Mouse (Mus musculus) embryo, embryonic 11 days (tissue): Measurements from ENCODE around the gene Tmco3.
"Not testable (repeated sequence)": the region's sequence is repeated elsewhere in the genome, so short reads cannot be mapped to it uniquely, and the experiment has no call there.

Experiments used
- DNase-seq: peaks from one replicate; pipeline ENCODE4 v3.0.0-alpha.2; 2015

The Tmco3 gene

DNA sequence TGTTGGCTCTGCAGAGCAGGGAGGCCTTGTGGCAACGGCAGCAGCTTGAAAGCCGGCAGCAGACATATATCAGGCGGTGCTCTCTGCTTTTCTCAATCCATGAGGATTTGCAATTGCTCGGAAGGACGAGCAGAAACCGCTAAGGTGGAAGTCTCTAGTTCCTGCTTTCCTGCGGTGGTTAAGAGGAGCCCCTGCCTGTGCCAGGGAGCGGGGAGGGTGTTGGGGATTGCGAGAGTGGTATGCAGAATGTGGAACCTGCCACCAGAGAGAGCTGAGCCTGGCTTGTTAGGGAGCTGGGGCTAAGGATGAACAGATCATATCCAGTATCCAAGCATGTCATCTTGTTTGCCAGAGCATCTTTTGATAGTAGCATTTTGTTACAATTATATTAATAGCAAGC lies 18.9 kb downstream of the Tmco3 start:
- DNase-seq, result no peak

DNA sequence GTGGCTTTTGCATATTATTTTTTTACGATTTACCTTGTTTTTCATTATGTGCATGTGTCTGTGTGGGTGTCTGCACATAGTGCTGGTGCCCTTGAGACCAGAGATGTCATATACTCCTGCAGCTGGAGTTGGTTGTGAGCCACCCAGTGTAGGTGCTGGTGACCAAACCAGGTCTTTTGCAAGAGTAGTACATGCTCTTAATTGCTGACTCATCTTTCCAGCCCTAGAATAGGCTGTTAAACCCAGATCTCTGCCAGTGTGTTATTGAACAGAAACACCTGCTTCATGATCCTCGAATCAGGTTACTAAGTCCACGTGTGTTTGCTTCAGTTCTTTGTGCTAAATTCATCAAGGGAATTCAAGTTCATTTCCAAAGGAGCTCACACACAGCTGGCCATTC lies 26.9 kb downstream of the Tmco3 start:
- DNase-seq, result no peak

DNA sequence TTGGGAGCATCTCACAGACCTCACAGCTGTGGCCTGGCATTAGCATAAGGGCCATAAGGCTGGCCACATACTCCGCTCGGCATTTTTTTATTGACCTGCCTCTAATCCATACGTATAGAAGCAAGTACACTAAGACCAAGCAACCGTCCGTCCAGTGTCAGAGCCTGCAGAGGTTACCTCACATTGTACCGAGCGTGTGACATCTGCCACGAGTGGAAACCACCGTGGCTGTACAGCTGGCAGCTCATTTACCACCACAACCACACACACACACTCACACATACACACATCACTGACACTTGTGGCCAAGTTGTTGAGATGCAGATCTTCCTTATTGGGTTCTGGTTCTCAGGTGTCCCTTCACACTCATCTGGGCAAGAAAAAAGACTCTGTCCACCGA lies 28.7 kb downstream of the Tmco3 start:
- no peak for DNase-seq

DNA sequence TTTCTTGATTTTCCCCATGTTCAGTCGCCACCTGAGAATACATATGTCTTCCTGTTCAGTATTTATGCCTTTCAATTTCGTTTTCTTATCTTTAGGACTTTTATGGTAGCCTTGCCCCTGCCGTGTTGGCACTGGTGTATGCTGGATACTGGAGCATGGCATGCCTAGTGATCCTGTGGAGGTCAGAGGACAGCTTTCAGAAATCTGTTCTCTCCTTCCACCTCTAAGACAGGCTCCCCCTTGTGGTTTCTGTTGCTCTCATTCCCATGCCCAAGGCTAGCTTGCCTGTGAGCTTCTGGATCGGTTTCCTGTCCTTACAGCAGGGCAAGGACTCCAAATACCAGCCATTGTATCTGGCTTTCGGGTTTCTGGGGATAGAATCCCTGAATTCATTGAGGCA lies 38.6 kb downstream of the Tmco3 start:
- DNase-seq, result peak; percentile 70

DNA sequence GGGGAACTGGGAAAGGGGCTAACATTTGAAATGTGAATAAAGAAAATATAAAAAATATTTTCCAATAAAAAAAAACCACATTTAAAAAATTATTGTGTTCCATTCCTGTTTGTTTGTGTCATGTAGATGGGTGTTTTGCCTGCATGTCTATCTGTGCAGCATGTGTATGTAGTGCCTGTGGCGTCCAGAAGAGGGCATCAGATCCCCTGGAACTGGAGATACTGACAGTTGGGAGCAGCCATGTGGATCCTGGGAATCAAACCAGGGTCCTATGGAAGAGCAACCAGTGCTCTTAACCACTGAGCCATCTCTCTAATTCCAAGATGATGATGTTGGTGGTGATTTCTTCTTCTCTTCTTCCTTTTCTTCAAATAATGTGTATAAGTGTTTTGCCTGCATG lies 46.7 kb downstream of the Tmco3 start:
- DNase-seq, result no peak

DNA sequence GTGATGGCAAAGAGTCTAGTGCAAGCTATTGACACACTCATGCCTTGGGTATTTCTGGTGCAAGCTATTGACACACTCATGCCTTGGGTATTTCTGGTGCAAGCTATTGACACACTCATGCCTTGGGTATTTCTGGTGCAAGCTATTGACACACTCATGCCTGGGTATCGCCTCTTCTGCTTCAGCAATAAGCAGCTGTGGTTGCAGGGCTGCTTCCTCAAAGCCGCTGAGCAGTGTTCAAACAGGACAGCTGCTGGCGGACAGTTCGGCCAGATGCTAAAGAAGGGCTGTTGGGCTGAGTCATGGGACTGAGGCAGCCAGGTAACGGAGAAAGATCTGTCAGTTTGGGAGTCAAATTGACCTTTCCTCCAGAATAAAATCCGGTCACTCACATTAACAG lies 49.3 kb downstream of the Tmco3 start:
- DNase-seq, result not testable (repeated sequence)

DNA sequence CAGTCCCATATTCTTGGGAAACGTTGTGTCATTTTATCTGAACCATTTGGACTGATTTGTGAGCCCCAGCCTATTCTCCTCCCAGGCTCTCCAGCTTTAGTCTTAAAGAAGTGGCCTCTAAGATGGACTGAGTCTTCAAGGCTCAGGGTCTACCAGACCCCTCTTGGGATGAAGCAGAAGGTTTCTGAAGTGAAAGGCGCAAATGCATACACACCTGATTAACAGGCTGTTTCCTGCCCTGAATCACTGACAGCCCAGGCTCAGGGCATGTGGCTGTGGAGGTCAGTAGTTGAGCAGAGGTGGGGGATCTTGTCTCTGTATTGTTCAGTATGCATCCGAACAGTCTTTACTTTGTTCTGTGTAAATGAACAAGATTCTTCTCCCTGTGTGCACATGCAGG lies 49.7 kb downstream of the Tmco3 start:
- no peak for DNase-seq

DNA sequence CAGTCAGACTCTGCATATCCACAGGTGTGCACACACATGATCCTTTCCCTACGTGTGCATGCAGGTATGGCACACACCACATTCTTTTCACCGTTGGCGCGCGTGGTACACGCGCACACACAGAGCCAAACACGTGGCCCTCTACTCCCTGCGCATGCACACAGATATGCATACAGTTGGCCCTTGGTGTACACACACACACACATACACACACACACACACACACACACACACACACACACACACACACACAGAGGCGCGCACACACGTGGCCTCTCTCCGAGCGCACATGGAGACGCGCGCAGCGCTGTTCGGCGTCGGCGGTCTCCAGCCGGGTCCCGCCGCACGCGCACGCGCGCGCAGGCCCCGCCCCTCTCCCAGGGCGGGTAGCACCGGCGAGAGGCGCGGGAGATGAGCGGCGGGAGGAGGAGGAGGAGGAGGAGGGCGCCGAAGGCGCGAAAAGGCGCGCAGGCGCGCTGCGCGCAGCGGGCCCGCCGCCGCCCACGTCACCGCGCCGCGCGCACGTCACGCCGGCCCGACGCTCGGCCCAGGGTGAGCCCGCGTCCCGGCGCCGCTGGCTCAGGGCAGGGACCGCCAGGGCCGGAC lies 50.4 kb downstream of the Tmco3 start, which contains the start of gene Tfdp1:
Gene Tfdp1 (plus strand): TSS at position 497 of the 606 bp plus-strand sequence.
- peak; percentile 95 for DNase-seq

DNA sequence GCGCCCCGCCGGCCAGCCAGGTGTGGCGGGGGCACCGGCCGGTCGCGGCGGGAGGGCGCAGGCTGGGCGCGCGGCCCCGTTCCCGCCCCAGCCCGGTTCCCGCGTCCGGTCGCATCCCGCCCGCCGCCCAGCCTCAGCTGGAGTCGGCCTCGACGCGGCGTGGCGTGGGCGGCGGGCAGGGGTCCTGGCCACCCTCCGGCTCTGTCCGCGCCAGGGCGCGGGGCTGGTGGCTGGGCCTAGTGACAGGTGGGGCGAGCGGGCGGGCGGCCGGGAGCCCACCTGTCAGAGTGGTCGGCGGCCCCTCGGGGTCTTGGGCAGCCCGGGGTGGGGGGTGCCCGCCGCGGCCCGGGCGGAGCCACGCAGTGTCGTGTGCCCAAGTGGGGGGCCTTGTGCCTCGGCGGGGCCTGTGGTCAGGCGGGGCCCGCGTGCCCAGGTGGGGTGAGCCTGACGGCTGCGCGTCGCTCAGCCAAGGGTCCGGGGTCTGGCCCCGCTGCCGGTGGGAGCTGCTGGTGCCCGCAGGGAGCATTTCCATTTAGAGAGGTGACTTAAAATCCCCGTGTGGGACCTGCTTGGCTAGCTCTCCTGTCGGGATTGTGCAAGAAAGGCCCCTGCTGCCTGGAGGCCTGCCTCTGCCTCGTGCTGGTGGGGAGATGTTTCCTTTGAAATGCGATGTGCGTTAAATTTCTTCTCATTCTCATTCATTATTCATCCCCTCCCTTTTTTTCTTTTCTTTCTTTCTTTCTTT lies 51.1 kb downstream of the Tmco3 start:
- no peak for DNase-seq

DNA sequence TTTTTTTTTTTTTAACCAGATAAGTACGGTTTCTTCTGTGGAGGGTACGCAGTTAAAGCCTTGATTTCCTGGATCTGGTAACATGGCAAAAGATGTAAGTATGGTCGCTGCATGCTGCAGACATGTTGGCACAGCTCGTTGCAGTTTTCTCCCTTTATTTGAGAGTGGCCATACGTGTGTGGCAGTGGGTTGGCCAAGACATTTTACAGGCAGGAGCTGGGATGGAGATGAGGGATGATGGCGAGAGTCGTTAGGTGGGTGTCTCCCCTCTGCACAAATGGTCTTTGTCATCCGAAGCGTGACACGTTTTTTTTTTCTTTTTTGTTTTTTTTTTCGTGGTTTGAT lies 51.6 kb downstream of the Tmco3 start:
- DNase-seq, result peak; percentile 29

DNA sequence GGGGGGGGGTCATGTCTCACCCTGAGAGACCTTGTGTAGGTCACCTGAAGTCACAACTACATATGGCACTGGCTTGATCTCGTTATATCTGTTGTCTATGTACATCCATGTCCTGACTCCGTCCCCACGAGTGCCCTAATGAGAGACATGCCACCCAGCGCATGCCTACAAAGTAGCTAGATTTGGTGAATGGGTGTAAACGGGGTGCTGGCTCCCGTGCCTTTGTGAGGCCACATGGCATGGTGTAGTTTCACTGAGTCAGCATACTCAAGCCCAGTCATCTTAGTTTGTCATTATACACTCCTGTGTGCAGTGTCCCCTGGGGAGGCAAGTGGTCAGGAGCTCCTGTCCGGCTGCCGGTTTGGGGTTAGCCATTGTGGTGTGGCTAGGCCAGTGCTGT lies 52.7 kb downstream of the Tmco3 start:
- DNase-seq, result no peak

DNA sequence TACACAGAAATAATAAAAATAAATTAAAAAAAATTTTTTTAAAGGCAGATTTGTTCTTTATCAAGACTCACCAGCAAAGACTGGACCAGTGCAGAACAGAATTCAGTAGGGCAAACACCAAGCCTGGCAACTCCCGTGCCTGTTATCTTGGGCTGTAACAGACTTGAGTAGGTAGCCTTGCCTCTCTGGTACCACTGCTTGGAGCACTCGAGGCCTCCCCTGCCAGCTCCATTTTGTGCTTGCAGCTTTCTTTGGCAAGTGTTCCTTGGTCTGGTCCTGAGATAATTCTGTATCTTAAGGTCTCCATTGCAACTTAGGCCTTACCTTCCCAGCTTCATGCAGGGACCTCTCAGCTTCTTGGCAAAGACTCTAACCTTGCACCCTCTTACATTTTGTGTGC lies 54.4 kb downstream of the Tmco3 start:
- DNase-seq, result no peak

DNA sequence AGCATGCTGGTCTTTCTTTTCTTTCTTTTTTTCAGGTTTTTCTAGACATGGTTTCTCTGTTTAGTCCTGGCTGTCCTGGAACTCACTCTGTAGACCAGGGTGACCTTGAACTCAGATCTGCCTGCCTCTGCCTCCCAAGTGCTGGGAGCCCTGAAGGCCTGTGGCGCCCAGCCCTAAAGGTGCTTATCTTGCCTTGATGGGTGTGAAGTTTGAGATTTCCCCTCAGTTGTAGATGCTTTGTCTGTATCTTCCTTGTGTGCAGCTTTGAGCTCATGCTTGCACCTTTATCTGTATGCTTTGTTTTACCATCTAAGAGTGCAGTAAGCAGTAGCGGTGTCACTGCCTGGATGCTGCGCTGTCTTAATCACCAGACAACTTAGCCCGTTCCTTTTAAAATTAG lies 55.1 kb downstream of the Tmco3 start:
- DNase-seq, result no peak

DNA sequence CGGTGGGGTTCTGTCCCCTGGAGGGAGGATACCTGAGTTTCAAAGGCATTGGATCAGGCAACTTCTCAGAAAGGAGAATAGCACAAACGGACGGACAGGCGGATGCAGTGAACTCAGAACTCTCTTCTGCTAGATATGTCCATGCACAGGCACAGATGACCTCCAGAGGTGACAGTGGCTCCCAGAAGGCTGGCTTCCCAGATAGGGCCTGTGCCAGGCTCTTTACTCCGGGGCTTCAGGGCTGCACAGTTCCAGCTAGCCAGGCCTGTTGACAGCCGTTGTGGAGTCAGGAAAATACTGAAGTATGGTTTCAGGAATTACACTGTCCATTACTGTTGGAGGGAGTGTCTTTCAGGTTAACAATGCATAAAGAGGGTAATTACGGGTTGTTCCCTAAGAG lies 62.1 kb downstream of the Tmco3 start:
- no peak for DNase-seq

DNA sequence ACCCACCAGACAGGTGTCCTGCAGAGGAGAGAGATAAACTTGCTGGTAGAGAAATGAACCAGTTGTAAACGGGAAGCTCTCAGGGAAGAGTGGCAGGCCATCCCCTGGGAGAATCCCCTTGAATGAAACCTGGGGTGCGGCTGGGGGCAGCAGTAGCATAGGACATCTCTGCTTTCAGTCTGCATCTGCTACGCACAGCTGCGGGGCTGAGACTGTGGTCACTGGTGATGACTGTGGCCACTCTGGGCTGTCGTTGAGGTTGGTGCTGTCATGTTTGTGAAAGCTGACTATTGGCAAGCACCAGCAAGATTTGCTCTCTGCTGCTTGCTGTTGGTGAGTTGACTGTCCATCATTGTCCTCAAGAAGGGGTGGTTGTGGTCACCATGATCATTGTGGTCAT lies 63.6 kb downstream of the Tmco3 start:
- no peak for DNase-seq

DNA sequence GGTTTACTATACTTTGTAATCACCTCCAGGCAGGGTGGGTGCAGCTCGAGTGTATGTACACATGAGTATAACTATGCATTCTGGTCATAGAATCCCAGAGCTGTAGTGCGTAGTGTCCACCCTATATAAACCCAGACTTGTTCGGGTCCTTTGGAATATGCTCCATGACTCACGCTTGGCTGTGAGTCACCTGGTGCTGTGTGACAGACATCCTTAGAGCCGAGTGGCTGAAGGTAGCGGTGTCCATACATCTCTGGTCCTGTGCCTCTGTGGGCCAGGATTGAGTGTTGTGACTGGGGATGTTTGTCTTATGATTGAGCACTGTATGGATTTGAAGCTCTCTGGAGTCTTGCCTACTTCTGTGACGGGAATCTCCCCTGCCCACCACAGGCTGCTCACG lies 64.6 kb downstream of the Tmco3 start:
- DNase-seq, result no peak

DNA sequence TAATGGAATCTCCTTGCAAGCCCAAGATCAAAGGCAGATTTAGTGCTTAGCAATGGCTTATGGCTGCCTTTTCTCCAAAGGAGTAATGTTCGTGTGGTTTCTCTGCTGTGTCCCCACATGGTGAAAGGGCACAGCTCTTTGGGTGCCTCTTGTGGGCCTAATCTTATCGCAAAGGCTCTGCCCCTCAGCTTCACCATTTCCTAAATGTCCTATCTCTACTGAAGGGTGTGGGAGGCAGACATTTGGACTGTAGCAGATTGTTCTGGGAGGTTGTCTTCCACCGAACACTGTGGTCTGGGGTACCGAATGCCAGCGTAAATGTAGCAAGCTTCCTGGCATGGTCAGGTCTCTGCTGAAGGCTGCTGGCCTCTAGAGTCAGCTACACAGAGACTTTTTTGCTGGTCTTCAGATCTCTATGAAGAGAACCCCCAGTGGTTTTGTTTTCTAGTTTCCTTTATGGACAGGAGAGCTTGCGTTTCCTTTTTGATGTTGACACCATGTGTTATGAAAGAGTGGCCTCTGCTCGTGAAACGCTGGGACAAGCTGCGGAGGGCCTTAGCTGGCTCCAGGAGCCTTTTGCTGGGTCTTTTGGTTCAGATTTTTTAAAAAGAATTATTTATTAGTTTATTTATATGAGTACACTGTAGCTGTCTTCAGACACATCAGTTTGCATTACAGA lies 65.3 kb downstream of the Tmco3 start:
- no peak for DNase-seq

DNA sequence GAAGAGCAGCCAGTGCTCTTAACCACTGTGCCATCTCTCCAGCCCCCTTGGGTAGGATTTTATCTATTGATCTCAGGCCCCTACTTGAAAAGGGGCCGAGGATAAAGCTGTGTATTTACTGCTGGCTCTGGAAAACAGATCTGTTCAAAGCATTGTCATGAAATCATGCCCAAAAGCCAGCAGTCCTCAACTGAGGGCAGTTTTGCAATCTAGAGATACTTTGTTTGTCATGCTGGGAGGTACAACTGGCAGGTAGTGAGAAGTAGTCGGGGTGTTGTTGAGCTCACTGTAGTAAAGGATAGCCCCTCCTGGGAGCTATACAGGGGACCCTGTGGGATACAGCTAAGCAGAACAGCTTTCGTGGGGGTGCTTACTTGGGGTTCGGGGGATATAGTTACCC lies 65.9 kb downstream of the Tmco3 start:
- DNase-seq, result no peak

DNA sequence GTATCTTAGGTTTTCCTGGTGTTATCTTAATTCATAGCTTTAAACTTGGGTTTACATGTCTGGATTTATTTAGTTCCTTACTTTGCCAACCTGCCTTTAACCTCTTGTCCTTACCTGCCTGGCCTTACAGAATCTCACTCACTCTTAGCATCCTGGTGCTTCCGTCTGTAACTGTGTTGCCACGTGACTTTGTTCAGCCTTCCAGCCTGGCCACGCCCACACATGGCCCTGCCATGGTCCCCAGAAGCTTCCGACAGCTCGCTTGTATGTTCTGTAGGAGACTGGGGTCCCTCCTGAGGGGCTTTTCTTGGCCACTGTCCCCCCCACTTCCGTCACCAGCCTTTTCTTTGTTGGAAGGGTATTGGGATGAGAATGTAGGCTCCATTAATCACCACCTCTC lies 68.2 kb downstream of the Tmco3 start:
- DNase-seq, result no peak

DNA sequence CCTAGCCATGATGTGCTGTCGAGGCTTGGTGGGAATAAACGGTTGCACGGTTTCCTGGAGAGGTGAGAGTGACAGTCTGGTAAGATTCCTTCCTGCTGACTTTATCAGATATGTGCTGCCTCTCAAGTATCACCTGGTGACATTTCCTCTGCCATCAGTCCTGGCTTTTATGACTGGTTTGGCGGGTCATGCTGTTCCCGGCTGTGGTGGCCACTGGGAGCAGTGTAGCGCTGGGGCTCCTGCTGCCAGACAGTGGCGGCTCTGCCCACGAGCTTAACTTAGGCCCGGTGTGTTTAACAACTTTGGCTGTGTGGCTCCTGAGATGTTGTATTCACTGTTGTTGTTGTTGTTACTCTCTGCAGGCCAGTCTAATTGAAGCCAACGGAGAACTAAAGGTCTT lies 68.7 kb downstream of the Tmco3 start:
- DNase-seq, result no peak

DNA sequence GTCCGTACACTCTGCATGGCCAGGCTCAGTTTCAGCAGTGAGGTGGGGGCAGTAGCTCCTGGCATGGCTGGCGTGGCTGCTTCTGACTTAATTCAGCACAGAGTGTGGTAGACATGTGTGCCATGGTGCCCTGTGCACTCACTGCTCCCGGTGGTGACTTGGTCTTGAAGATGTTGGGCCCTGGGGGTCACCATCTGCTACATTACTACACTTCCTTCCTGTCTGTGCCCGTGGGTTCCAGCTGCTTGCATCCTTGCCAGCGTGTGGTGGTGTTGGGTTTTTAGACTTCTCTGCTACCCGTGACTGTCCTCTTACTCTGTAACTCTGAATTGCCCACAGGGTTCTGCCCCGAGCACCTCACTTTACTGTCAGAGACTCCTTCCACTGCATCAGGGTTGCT lies 72.2 kb downstream of the Tmco3 start:
- no peak for DNase-seq

DNA sequence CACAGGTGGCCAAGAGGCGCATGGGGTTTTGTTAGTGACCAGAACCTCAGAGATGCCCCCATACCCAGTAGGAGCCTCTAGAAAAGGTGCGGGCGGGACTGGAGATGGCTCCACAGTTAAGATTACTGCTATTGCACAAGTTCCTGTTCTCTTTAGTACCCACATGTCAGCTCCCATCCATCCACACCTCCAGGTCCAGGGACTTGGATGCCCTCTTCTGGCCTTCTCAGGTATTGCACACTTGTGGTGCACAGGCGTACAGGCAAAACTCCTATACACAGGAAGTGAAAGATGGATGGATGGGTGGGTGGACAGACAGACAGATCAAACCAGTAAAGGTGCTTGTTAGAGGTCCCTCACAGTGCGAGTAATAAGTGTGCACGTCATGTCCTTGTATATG lies 73.9 kb downstream of the Tmco3 start:
- DNase-seq, result no peak
